ENCODE assay signal across 8 mouse cellular contexts in the genomic region with DNA sequence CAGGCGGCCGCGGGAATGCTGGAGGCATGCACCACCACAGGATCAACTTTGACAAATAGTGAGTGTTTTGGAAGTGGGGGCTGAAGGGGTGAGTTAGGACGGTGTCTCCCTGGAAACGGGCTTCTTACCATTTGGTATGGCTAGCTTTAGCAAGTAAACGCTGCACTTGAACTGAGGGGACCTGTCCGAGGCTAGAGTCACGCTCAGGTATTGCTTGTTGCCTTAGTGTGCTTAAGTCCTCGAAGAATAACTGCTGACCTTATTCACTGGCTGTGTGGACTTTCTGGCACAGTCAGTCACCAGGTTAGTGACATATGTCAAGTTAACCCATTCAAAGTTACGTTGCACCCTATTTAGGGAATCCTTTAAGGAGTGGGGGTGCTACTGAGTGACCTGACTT. TPM values are rescaled to one million over a fixed set of nuclear protein-coding genes. Genes with fewer than 3 reads are reported as not detected.
DNase-seq lines count a peak whose midpoint lies in the region; ATAC-seq lines count a peak whose summit lies in the region.

No protein-coding gene starts in this region.

- H3K27ac ChIP-seq in heart, embryonic 14.5 days (replicated peaks in 1 of 2; ENCODE audit: control insufficient read depth in 1 of 2, insufficient read depth in 1 of 2, low read depth in 2 of 2, low read length in 2 of 2) = peak overlapping the region in 1 of 2 experiments; percentile 96; a peak in 3 of 4 replicates
- no peak overlapping the region for H3K27ac ChIP-seq in forebrain, embryonic 16.5 days (ENCODE audit: low read length)
- peak overlapping the region; percentile 94; the same call in 1 of the 2 replicates for H3K27ac ChIP-seq in midbrain, embryonic 11.5 days (ENCODE audit: low read depth, low read length)

- H3K36me3 ChIP-seq in heart, embryonic 14.5 days (ENCODE audit: control insufficient read depth, insufficient read depth, low read length) = peaks cover 51% of the 10 kb centered on the region
- H3K36me3 ChIP-seq in forebrain, embryonic 16.5 days (ENCODE audit: control insufficient read depth, insufficient read depth) = peaks cover 28% of the 10 kb centered on the region
- H3K36me3 ChIP-seq in midbrain, embryonic 11.5 days (ENCODE audit: control insufficient read depth, insufficient read depth, low read length) = peaks cover 26% of the 10 kb centered on the region

- no peak for ATAC-seq in heart, embryonic 14.5 days (ENCODE audit: insufficient number of reproducible peaks, insufficient read depth, low FRiP score, low read depth)
- no peak for ATAC-seq in forebrain, embryonic 16.5 days
- ATAC-seq in midbrain, embryonic 11.5 days (ENCODE audit: low FRiP score) = no peak

- DNase-seq in heart, postnatal 4 days = no peak
- DNase-seq in ES-CJ7 (ENCODE audit: low read depth, low spot score) = peak; percentile 38
- DNase-seq in midbrain, embryonic 11.5 days (ENCODE audit: low spot score, missing footprints) = peak; percentile 85
- no peak for DNase-seq in c-Kit-positive CD71-positive TER-119-positive erythroid progenitor cells, embryonic 14.5 days (ENCODE audit: low spot score)
- no peak for DNase-seq in T-cell, adult 2 months (ENCODE audit: low spot score)
- no peak for DNase-seq in urinary bladder, postnatal 36 days (ENCODE audit: low spot score in 2 of 2)

- peaks cover 0 to 18% of the 10 kb centered on the region in 2 experiments; a peak in 2 of 4 replicates for H3K4me1 ChIP-seq in heart, embryonic 14.5 days (ENCODE audit: control insufficient read depth in 2 of 2, insufficient read depth in 2 of 2, low read length in 2 of 2)
- H3K4me1 ChIP-seq in forebrain, embryonic 16.5 days (replicated peaks; ENCODE audit: control insufficient read depth, insufficient read depth, low read length) = peaks cover 27% of the 10 kb centered on the region
- H3K4me1 ChIP-seq in midbrain, embryonic 11.5 days (ENCODE audit: control insufficient read depth, insufficient read depth, low read length) = peaks cover 19% of the 10 kb centered on the region

- WGBS in heart, embryonic 14.5 days = 4% methylated on average over 10 of the region's 10 CpGs
- WGBS in forebrain, embryonic 16.5 days = 3% methylated on average over 10 of the region's 10 CpGs
- 3% methylated on average over 10 of the region's 10 CpGs for WGBS in midbrain, embryonic 11.5 days

- no peaks in the 10 kb centered on the region for H3K9me3 ChIP-seq in heart, embryonic 14.5 days (ENCODE audit: control insufficient read depth, low read length)
- no peaks in the 10 kb centered on the region for H3K9me3 ChIP-seq in forebrain, embryonic 16.5 days (ENCODE audit: control insufficient read depth, low read length)
- H3K9me3 ChIP-seq in midbrain, embryonic 11.5 days (ENCODE audit: control insufficient read depth, low read length) = no peaks in the 10 kb centered on the region

- H3K4me2 ChIP-seq in heart, embryonic 14.5 days (ENCODE audit: low read length) = peak overlapping the region; percentile 94
- H3K4me2 ChIP-seq in forebrain, embryonic 16.5 days (ENCODE audit: low read length) = peak overlapping the region; percentile 97
- H3K4me2 ChIP-seq in midbrain, embryonic 11.5 days = peak overlapping the region; percentile 92

- H3K9ac ChIP-seq in heart, embryonic 14.5 days (ENCODE audit: low read length) = peak overlapping the region; percentile 98
- peak overlapping the region; percentile 99 for H3K9ac ChIP-seq in forebrain, embryonic 16.5 days (replicated peaks; ENCODE audit: low read depth, low read length)
- H3K9ac ChIP-seq in midbrain, embryonic 11.5 days (ENCODE audit: low read length) = peak overlapping the region; percentile 96

- no peaks in the 10 kb centered on the region for H3K27me3 ChIP-seq in heart, embryonic 14.5 days (ENCODE audit: control insufficient read depth, insufficient read depth, low read length)
- H3K27me3 ChIP-seq in forebrain, embryonic 16.5 days (replicated peaks; ENCODE audit: control insufficient read depth, insufficient read depth, low read length) = no peaks in the 10 kb centered on the region
- H3K27me3 ChIP-seq in midbrain, embryonic 11.5 days (ENCODE audit: control insufficient read depth, insufficient read depth, low read length) = no peaks in the 10 kb centered on the region

- peak overlapping the region; percentile 61 to 80 for H3K4me3 ChIP-seq in heart, embryonic 14.5 days (ENCODE audit: control insufficient read depth in 1 of 2, insufficient read depth in 1 of 2, low read depth in 1 of 2, low read length in 2 of 2)
- H3K4me3 ChIP-seq in forebrain, embryonic 16.5 days (replicated peaks; ENCODE audit: low read length) = peak overlapping the region; percentile 98
- H3K4me3 ChIP-seq in midbrain, embryonic 11.5 days (ENCODE audit: low read depth, low read length) = peak overlapping the region; percentile 80

RNA-seq across cellular contexts. Expression of a gene that starts 1.0 kb away (rescaled TPM):
- 82.8 and 86.9 TPM in 2 replicates for polyA plus RNA-seq in heart, embryonic 14.5 days (2014; fragmentation: Nextera tagmentation; extraction: Ambion mirVana)
- total RNA-seq in heart, postnatal 4 days (2021) = 100 to 1,000 TPM; 152 to 160 TPM
- 76.6 and 87.0 TPM in 2 replicates for polyA plus RNA-seq in forebrain, embryonic 16.5 days (2015; fragmentation: Nextera tagmentation; extraction: Ambion mirVana)
- polyA plus RNA-seq in midbrain, embryonic 11.5 days (2014; fragmentation: Nextera tagmentation; extraction: Ambion mirVana) = 116 and 127 TPM in 2 replicates

RNA-seq across cellular contexts. Expression of a gene that starts 12.0 kb away (rescaled TPM):
- 0.11 and 0.13 TPM in 2 replicates for polyA plus RNA-seq in heart, embryonic 14.5 days (2014; fragmentation: Nextera tagmentation; extraction: Ambion mirVana)
- under 1 TPM; 0.05 to 0.11 TPM for total RNA-seq in heart, postnatal 4 days (2021)
- 0.25 and 0.57 TPM in 2 replicates for polyA plus RNA-seq in forebrain, embryonic 16.5 days (2015; fragmentation: Nextera tagmentation; extraction: Ambion mirVana)
- 0.29 and 0.40 TPM in 2 replicates for polyA plus RNA-seq in midbrain, embryonic 11.5 days (2014; fragmentation: Nextera tagmentation; extraction: Ambion mirVana)

Comparison
In these comparisons a context has a peak if more than half of its experiments do, and no peak if none do; other contexts are left out.
1. DNase-seq: peak in ES-CJ7 (single experiment) and midbrain, embryonic 11.5 days (single experiment); none in heart, postnatal 4 days (single experiment), c-Kit-positive CD71-positive TER-119-positive erythroid progenitor cells, embryonic 14.5 days (single experiment), T-cell, adult 2 months (single experiment) and urinary bladder, postnatal 36 days (0 of 2).
2. Peak in every context shown above with its lines, with median percentiles within 50 percentile points of each other: H3K4me2 ChIP-seq, H3K4me3 ChIP-seq and H3K9ac ChIP-seq.